Mouse (Mus musculus): Measurements from ENCODE around the gene Gpha2. TPM values are rescaled to one million over a fixed set of nuclear protein-coding genes. Genes with fewer than 3 reads are reported as not detected.

The Gpha2 gene
- total RNA-seq, 2 experiments from 2014 or later = not detected

- TF ChIP-seq CTCF (IDR thresholded peaks at IDR 0.05) = no peak
- intact Hi-C loops (cut with DNase I) = no loop called here
- DNase-seq (ENCODE audit: extremely low spot score in 1 of 2, low spot score in 2 of 2) = no peak
- no peak overlapping the region; the same call in 1 of the 2 replicates for H3K4me3 ChIP-seq
- no peak overlapping the region for H3K27ac ChIP-seq
Observed at GRCm38 (mm10) chr19:6233647-6234046, 7.5 kb downstream of the Gpha2 start.

- peak overlapping the region; percentile 97; the same call in 1 of the 2 replicates for H3K27ac ChIP-seq
- intact Hi-C loops (cut with DNase I) = loop anchor here (1.0 kb wide), 1 partner anchor 93 kb away; the partner anchor contains the start of gene Arl2
- no peak for TF ChIP-seq CTCF (IDR thresholded peaks at IDR 0.05)
- H3K4me3 ChIP-seq = peak overlapping the region; percentile 95
- no peak for DNase-seq (ENCODE audit: extremely low spot score in 1 of 2, low spot score in 2 of 2)
Observed at GRCm38 (mm10) chr19:6234337-6235083, 8.3 kb downstream of the Gpha2 start.

GRCm38 (mm10) chr19:6235084-6236052, 9.2 kb downstream of the Gpha2 start, which contains the start of gene Ppp2r5b:
Gene Ppp2r5b, minus strand, starts transcription at chr19:6235872.
- peak; percentile 94 to 95 for DNase-seq (ENCODE audit: extremely low spot score in 1 of 2, low spot score in 2 of 2)
- peak; percentile 66 for TF ChIP-seq CTCF (IDR thresholded peaks at IDR 0.05)
- intact Hi-C loops (cut with DNase I) = loop anchor here (1.0 kb wide), 1 partner anchor 94 kb away; the partner anchor contains the start of gene Arl2
- H3K27ac ChIP-seq = peak within 1 kb of the TSS; percentile 97
- peak within 1 kb of the TSS; percentile 95 for H3K4me3 ChIP-seq

- peak overlapping the region; percentile 97 for H3K27ac ChIP-seq
- peak overlapping the region; percentile 95 for H3K4me3 ChIP-seq
- peak; percentile 86 to 89 for DNase-seq (ENCODE audit: extremely low spot score in 1 of 2, low spot score in 2 of 2)
- intact Hi-C loops (cut with DNase I) = no loop called here
- TF ChIP-seq CTCF (IDR thresholded peaks at IDR 0.05) = no peak
Observed at GRCm38 (mm10) chr19:6236053-6236441, 9.9 kb downstream of the Gpha2 start.

DNA sequence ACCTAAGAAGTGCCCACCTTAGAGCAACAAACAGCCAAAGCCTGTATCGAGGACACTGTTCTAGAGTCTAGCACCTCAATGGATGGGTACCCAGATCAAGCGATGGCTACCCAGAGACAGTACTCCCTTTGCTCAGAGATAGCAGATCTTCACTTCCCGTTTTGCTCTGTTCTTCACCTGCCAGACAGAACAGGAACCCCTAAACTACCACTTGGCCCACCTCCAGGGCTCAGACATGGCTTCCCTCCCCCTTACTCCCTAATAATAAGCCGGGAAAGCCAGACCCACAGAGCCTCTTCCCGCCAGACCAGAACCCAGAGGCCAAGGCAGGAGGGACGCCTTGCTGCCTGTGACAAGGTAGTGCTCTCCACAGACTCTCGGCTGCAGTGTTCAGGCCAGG, 10.7 kb downstream of the Gpha2 start:
- DNase-seq (ENCODE audit: extremely low spot score in 1 of 2, low spot score in 2 of 2) = no peak
- Histone ChIP-seq H3K27ac (no peak overlapping the region), H3K4me3 (no peak overlapping the region)
- no peak for TF ChIP-seq CTCF (IDR thresholded peaks at IDR 0.05)
- intact Hi-C loops (cut with DNase I) = no loop called here

GRCm38 (mm10) chr19:6238740-6239139, 12.6 kb downstream of the Gpha2 start:
- intact Hi-C loops (cut with DNase I) = no loop called here
- Histone ChIP-seq H3K4me3 (no peak overlapping the region), H3K27ac (no peak overlapping the region)
- TF ChIP-seq CTCF (IDR thresholded peaks at IDR 0.05) = no peak
- no peak for DNase-seq (ENCODE audit: extremely low spot score in 1 of 2, low spot score in 2 of 2)

DNA sequence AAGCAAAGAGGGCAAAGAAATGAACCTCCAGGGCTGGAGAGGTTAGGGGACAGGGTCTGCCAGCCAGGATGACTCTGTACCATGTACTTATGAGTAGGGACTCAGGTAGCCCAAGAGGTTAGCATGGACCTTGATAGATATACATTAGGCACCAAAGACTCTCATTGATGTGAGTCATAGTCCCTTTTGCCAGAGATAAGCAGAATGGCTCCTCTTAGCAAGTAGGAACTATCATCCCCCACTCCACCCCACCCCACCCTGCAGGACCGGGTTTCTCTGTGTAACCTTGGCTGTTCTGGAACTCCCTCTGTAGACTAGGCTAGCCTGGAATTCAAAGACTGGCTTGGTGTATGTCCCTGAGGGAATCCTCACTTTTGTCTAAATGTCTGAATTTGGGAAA, 14.0 kb downstream of the Gpha2 start:
- no peak for TF ChIP-seq CTCF (IDR thresholded peaks at IDR 0.05)
- intact Hi-C loops (cut with DNase I) = loop anchor here (2.0 kb wide), 1 partner anchor 37 kb away; the partner anchor contains the start of gene Ehd1
- Histone ChIP-seq H3K27ac (no peak overlapping the region), H3K4me3 (no peak overlapping the region)
- no peak for DNase-seq (ENCODE audit: extremely low spot score in 1 of 2, low spot score in 2 of 2)

- TF ChIP-seq CTCF (IDR thresholded peaks at IDR 0.05) = no peak
- peak overlapping the region; percentile 18; the same call in 1 of the 2 replicates for H3K27ac ChIP-seq
- H3K4me3 ChIP-seq = peak overlapping the region; percentile 98
- DNase-seq (ENCODE audit: extremely low spot score in 1 of 2, low spot score in 2 of 2) = no peak
- intact Hi-C loops (cut with DNase I) = loop anchor here (2.0 kb wide), 1 partner anchor 36 kb away; the partner anchor contains the start of gene Ehd1
Observed at GRCm38 (mm10) chr19:6240725-6241124, 14.5 kb downstream of the Gpha2 start.

DNA sequence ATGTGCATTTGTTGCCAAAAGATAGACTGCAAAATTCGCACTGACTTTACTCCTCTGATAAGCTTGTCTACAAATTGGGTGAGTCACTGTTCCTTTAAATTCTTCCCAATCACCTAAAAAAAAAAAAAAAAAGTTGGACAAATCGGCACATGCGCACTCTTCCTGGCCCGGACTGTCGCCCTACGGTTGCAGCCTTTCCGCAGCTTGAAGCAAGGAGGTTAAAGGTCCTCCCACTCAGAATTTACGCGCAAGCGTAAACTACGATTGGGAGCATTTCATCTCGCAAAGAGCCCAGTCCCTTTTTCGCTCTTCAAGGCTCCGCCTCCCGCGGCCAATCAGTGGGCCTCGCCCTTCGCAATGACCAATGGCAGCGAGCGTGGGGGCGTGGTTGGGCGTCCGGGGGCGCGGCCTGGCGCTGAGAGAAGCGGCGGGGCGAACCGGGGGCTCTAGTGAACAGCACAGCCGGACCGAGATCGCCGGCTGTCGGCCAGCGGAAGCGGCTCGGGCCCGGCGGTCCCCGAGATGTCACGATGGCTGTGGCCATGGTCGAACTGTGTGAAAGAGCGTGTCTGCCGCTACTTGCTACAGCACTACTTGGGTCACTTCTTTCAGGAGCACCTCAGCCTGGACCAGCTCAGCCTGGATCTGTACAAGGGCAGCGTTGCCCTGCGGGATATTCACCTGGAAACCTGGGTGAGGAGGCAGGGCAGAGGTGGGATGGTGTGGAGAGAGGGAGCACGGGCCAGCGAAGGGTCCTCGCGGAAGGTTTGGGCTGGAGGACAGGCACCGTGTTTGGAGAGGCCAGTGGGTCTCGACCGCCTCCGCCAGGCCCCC, 15.3 kb downstream of the Gpha2 start, which contains the start of gene Atg2a:
Gene Atg2a, plus strand, starts transcription at position 395 of the 834 bp plus-strand sequence.
- peak; percentile 96 to 97 for DNase-seq (ENCODE audit: extremely low spot score in 1 of 2, low spot score in 2 of 2)
- intact Hi-C loops (cut with DNase I) = loop anchor here (2.0 kb wide), 1 partner anchor 35 kb away; the partner anchor contains the start of gene Ehd1
- H3K27ac ChIP-seq = peak within 1 kb of the TSS; percentile 89
- TF ChIP-seq CTCF (IDR thresholded peaks at IDR 0.05) = no peak; the same call in 1 of the 2 replicates
- H3K4me3 ChIP-seq = peak within 1 kb of the TSS; percentile 98

DNA sequence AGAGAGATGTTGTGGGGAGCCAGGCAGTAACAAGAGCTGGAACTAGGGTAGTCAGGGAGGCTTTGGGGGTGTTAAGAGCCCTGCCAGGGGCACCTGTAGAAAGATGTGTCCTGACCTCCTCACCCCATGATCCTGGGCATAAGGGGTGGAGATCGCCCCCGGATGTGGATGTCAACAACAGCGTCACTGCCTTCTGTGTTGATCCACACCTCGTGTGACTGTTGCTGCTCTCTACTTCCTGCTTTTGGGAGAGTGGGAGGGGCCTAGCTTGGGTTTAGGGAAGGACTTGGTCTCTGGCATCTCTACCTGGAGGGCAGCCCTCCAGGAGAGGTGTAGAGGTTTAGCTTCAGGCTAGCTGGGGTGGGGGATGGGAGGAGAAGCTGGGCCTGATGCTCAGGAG, 16.1 kb downstream of the Gpha2 start:
- intact Hi-C loops (cut with DNase I) = no loop called here
- peak overlapping the region; percentile 89; the same call in 1 of the 2 replicates for H3K27ac ChIP-seq
- peak overlapping the region; percentile 98 for H3K4me3 ChIP-seq
- DNase-seq (ENCODE audit: extremely low spot score in 1 of 2, low spot score in 2 of 2) = no peak
- no peak for TF ChIP-seq CTCF (IDR thresholded peaks at IDR 0.05)

DNA sequence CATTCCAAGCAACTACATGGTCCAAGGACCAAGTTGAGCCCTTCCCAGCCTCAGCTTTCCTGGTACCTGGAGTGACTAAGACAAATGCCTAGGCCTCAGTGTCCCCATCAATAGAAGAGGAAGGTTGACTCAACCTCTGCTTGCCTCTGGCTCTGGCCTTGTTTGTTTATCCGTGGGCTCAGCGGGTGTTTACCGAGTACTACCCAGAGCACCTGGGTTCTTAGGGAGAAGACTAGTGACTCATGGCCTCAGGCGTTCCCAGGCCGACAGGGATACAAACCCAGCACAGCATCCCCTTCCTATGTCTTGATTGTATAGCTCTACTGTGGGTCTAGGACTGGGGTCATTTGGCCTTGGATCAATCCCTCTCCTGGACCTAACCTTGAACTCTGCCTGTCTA, 17.0 kb downstream of the Gpha2 start:
- TF ChIP-seq CTCF (IDR thresholded peaks at IDR 0.05) = no peak
- Histone ChIP-seq H3K27ac (no peak overlapping the region), H3K4me3 (no peak overlapping the region)
- intact Hi-C loops (cut with DNase I) = no loop called here
- no peak for DNase-seq (ENCODE audit: extremely low spot score in 1 of 2, low spot score in 2 of 2)
